8 mouse cellular contexts compared by ENCODE assay signal in genomic region chr17:36145111-36145860, GRCm38 (mm10). TPM values are rescaled to one million over a fixed set of nuclear protein-coding genes. Genes with fewer than 3 reads are reported as not detected.
DNase-seq lines count a peak whose midpoint lies in the region; ATAC-seq and TF ChIP-seq lines count a peak whose summit lies in the region.

No protein-coding gene starts in this region.

- no peak for DNase-seq in kidney, adult 11 months
- DNase-seq in skeletal muscle tissue, adult 2 months (ENCODE audit: low read depth, low spot score) = peak; percentile 5
- no peak for DNase-seq in frontal cortex, postnatal 10 days (ENCODE audit: low spot score in 2 of 2)

- 0 out of 2 replicates have a peak, but pooled peaks have one; percentile 12 for ATAC-seq in kidney, embryonic 16.5 days (ENCODE audit: low FRiP score, low TSS enrichment)
- ATAC-seq in heart, embryonic 14.5 days (ENCODE audit: insufficient number of reproducible peaks, insufficient read depth, low FRiP score, low read depth) = no peak
- ATAC-seq in liver, embryonic 12.5 days = no peak
- ATAC-seq in frontal cortex, adult (ENCODE audit: low TSS enrichment) = no peak

- H3K27me3 ChIP-seq in kidney, embryonic 16.5 days (ENCODE audit: insufficient read depth, low read length) = peaks cover 51% of the 10 kb centered on the region
- H3K27me3 ChIP-seq in heart, embryonic 14.5 days (ENCODE audit: control insufficient read depth, insufficient read depth, low read length) = peaks cover 56% of the 10 kb centered on the region
- peaks cover 62% of the 10 kb centered on the region for H3K27me3 ChIP-seq in liver, embryonic 12.5 days (replicated peaks)

- H3K9ac ChIP-seq in kidney, embryonic 16.5 days (replicated peaks; ENCODE audit: low read length) = no peak overlapping the region
- H3K9ac ChIP-seq in heart, embryonic 14.5 days (ENCODE audit: low read length) = 0 out of 2 replicates have a peak overlapping the region, but pooled peaks have one; percentile 27
- H3K9ac ChIP-seq in liver, embryonic 12.5 days = no peak overlapping the region

- TF ChIP-seq CTCF in bone marrow macrophage, adult 2 months (IDR thresholded peaks at IDR 0.05; ENCODE audit: low read depth, low read length) = no peak

- no peaks in the 10 kb centered on the region for H3K9me3 ChIP-seq in kidney, embryonic 16.5 days (ENCODE audit: low read length)
- no peaks in the 10 kb centered on the region for H3K9me3 ChIP-seq in heart, embryonic 14.5 days (ENCODE audit: control insufficient read depth, low read length)
- H3K9me3 ChIP-seq in liver, embryonic 12.5 days (replicated peaks) = no peaks in the 10 kb centered on the region

- H3K4me2 ChIP-seq in kidney, embryonic 16.5 days (replicated peaks; ENCODE audit: low read depth, low read length) = peak overlapping the region; percentile 58
- peak overlapping the region; percentile 76 for H3K4me2 ChIP-seq in heart, embryonic 14.5 days (ENCODE audit: low read length)
- H3K4me2 ChIP-seq in liver, embryonic 12.5 days = peak overlapping the region; percentile 56

- H3K4me1 ChIP-seq in kidney, embryonic 16.5 days (ENCODE audit: insufficient read depth, low read length) = peaks cover 7% of the 10 kb centered on the region
- H3K4me1 ChIP-seq in bone marrow macrophage, adult 2 months (ENCODE audit: control insufficient read depth, insufficient read depth, low read length) = 0 out of 2 replicates have a peak, but pooled peaks cover 2% of the 10 kb centered on the region
- peaks cover 4 to 6% of the 10 kb centered on the region in 2 experiments; a peak in 1 of 4 replicates for H3K4me1 ChIP-seq in heart, embryonic 14.5 days (ENCODE audit: control insufficient read depth in 2 of 2, insufficient read depth in 2 of 2, low read length in 2 of 2)
- H3K4me1 ChIP-seq in liver, embryonic 12.5 days = peaks cover 9% of the 10 kb centered on the region; the same call in 1 of the 2 replicates

- TF ChIP-seq POLR2A in bone marrow macrophage, adult 2 months (IDR thresholded peaks at IDR 0.05; ENCODE audit: borderline replicate concordance, low read depth, low read length) = no peak

- WGBS in kidney, embryonic 16.5 days = under 1% methylated on average over 76 of the region's 78 CpGs
- WGBS in heart, embryonic 14.5 days = 2% methylated on average over 78 of the region's 78 CpGs
- 5% methylated on average over 78 of the region's 78 CpGs for WGBS in liver, embryonic 12.5 days (ENCODE audit: insufficient replicate concordance)

- H3K36me3 ChIP-seq in kidney, embryonic 16.5 days (ENCODE audit: insufficient read depth, low read length) = no peaks in the 10 kb centered on the region
- H3K36me3 ChIP-seq in heart, embryonic 14.5 days (ENCODE audit: control insufficient read depth, insufficient read depth, low read length) = no peaks in the 10 kb centered on the region
- H3K36me3 ChIP-seq in liver, embryonic 12.5 days = no peaks in the 10 kb centered on the region

- H3K27ac ChIP-seq in kidney, embryonic 16.5 days (ENCODE audit: low read length) = no peak overlapping the region
- no peak overlapping the region for H3K27ac ChIP-seq in bone marrow macrophage, adult 2 months (ENCODE audit: insufficient read depth, low read depth, low read length)
- H3K27ac ChIP-seq in heart, embryonic 14.5 days (replicated peaks in 1 of 2; ENCODE audit: control insufficient read depth in 1 of 2, insufficient read depth in 1 of 2, low read depth in 2 of 2, low read length in 2 of 2) = no peak overlapping the region
- no peak overlapping the region for H3K27ac ChIP-seq in liver, embryonic 12.5 days

- peak overlapping the region; percentile 45 for H3K4me3 ChIP-seq in kidney, embryonic 16.5 days (ENCODE audit: low read length)
- peak overlapping the region; percentile 56 for H3K4me3 ChIP-seq in bone marrow macrophage, adult 2 months (ENCODE audit: insufficient read depth, low read length)
- H3K4me3 ChIP-seq in heart, embryonic 14.5 days (ENCODE audit: control insufficient read depth in 1 of 2, insufficient read depth in 1 of 2, low read depth in 1 of 2, low read length in 2 of 2) = peak overlapping the region; percentile 32 to 44
- H3K4me3 ChIP-seq in liver, embryonic 12.5 days = peak overlapping the region; percentile 39

RNA-seq across cellular contexts. Expression of gene Gm7030, which starts 16.1 kb away (rescaled TPM):
- not detected in 2 replicates for polyA plus RNA-seq in kidney, embryonic 16.5 days (2015; fragmentation: Nextera tagmentation; extraction: Ambion mirVana)
- not detected in 2 replicates for polyA plus RNA-seq in bone marrow macrophage, adult 2 months (2012; ENCODE audit: insufficient read depth, insufficient read length, missing spikeins)
- polyA plus RNA-seq in heart, embryonic 14.5 days (2014; fragmentation: Nextera tagmentation; extraction: Ambion mirVana) = not detected in 2 replicates
- polyA plus RNA-seq in liver, embryonic 12.5 days (2016; fragmentation: Nextera tagmentation; extraction: Ambion mirVana) = not detected in 2 replicates

RNA-seq across cellular contexts. Expression of gene Gm8909, which starts 23.1 kb away (rescaled TPM):
- 0.56 TPM in 1 of 2 replicates, not detected in the other for polyA plus RNA-seq in kidney, embryonic 16.5 days (2015; fragmentation: Nextera tagmentation; extraction: Ambion mirVana)
- polyA plus RNA-seq in bone marrow macrophage, adult 2 months (2012; ENCODE audit: insufficient read depth, insufficient read length, missing spikeins) = 3.6 TPM in 1 of 2 replicates, not detected in the other
- not detected in 2 replicates for polyA plus RNA-seq in heart, embryonic 14.5 days (2014; fragmentation: Nextera tagmentation; extraction: Ambion mirVana)
- polyA plus RNA-seq in liver, embryonic 12.5 days (2016; fragmentation: Nextera tagmentation; extraction: Ambion mirVana) = not detected in 2 replicates

RNA-seq across cellular contexts. Expression of gene Gm19684, which starts 23.8 kb away (rescaled TPM):
- polyA plus RNA-seq in kidney, embryonic 16.5 days (2015; fragmentation: Nextera tagmentation; extraction: Ambion mirVana) = not detected in 2 replicates
- 1.1 and 1.8 TPM in 2 replicates for polyA plus RNA-seq in bone marrow macrophage, adult 2 months (2012; ENCODE audit: insufficient read depth, insufficient read length, missing spikeins)
- polyA plus RNA-seq in heart, embryonic 14.5 days (2014; fragmentation: Nextera tagmentation; extraction: Ambion mirVana) = not detected in 2 replicates
- not detected in 2 replicates for polyA plus RNA-seq in liver, embryonic 12.5 days (2016; fragmentation: Nextera tagmentation; extraction: Ambion mirVana)

RNA-seq across cellular contexts. Expression of gene H2-T3, which starts 44.8 kb away (rescaled TPM):
- polyA plus RNA-seq in kidney, embryonic 16.5 days (2015; fragmentation: Nextera tagmentation; extraction: Ambion mirVana) = not detected in 2 replicates
- polyA plus RNA-seq in bone marrow macrophage, adult 2 months (2012; ENCODE audit: insufficient read depth, insufficient read length, missing spikeins) = 0.60 TPM in 1 of 2 replicates, not detected in the other
- polyA plus RNA-seq in heart, embryonic 14.5 days (2014; fragmentation: Nextera tagmentation; extraction: Ambion mirVana) = not detected in 2 replicates
- polyA plus RNA-seq in liver, embryonic 12.5 days (2016; fragmentation: Nextera tagmentation; extraction: Ambion mirVana) = not detected in 2 replicates
